Mouse (Mus musculus) CH12.LX (cell line): ENCODE data around the gene Fgfr2. TPM values are rescaled to one million over a fixed set of nuclear protein-coding genes. Genes with fewer than 3 reads are reported as not detected.

Source experiments
- DNase-seq: peaks from one replicate; pipeline ENCODE4 v3.0.0-alpha.2; 2013; ENCODE audit errors: extremely low read depth
- H3K27ac ChIP-seq: 2 replicates; pipeline ENCODE4 v1.5.1; 2012; ENCODE audit warnings: low read depth, mild to moderate bottlenecking, control low read depth, moderate library complexity; ENCODE audit not compliant: insufficient read depth
- H3K27me3 ChIP-seq: replicated peaks from 2 replicates; pipeline ENCODE3; 2012; ENCODE audit warnings: inconsistent platforms
- H3K36me3 ChIP-seq, 2 experiments: replicated peaks in 1 of 2; 2 replicates each; pipeline versions ENCODE3 to v1.6.1; 2012; ENCODE audit warnings: inconsistent platforms in 1 of 2, low read length in 1 of 2, mild to moderate bottlenecking in 1 of 2, mixed read lengths in 1 of 2, moderate library complexity in 1 of 2; ENCODE audit not compliant: control insufficient read depth in 1 of 2, insufficient read depth in 1 of 2
- H3K4me1 ChIP-seq, 2 experiments: 2 replicates each; pipeline ENCODE4 v1.6.1; 2012; ENCODE audit warnings: inconsistent platforms in 1 of 2, moderate library complexity in 1 of 2; ENCODE audit not compliant: insufficient read depth in 2 of 2, control insufficient read depth in 1 of 2
- H3K4me2 ChIP-seq: 2 replicates; pipeline ENCODE4 v1.6.1; 2012; ENCODE audit warnings: low read depth, mild to moderate bottlenecking, control low read depth; ENCODE audit not compliant: poor library complexity, insufficient read depth, severe bottlenecking
- H3K4me3 ChIP-seq, 3 experiments: fragments of 150-350 bp in 1 of 3; sonication (generic) in 1 of 3; replicated peaks in 1 of 3; 2 replicates each; pipeline versions ENCODE3 to v1.5.1; 2011 to 2012; ENCODE audit warnings: low read depth in 2 of 3, low read length in 2 of 3, mild to moderate bottlenecking in 2 of 3, moderate library complexity in 2 of 3, control low read depth in 1 of 3, improper control_type of control experiment in 1 of 3, inconsistent platforms in 1 of 3, mixed read lengths in 1 of 3; ENCODE audit not compliant: poor library complexity in 1 of 3
- H3K79me2 ChIP-seq: replicated peaks from 2 replicates; pipeline ENCODE4 v1.6.1; 2012; ENCODE audit warnings: mild to moderate bottlenecking, moderate library complexity; ENCODE audit not compliant: control insufficient read depth, poor library complexity, insufficient read depth, severe bottlenecking; ENCODE audit errors: extremely low read depth
- H3K9ac ChIP-seq: 2 replicates; pipeline ENCODE4 v1.6.1; 2012; ENCODE audit warnings: low read depth, mild to moderate bottlenecking, control low read depth, moderate library complexity; ENCODE audit not compliant: insufficient read depth
- H3K9me3 ChIP-seq: replicated peaks from 2 replicates; pipeline ENCODE3; 2012; ENCODE audit warnings: low read length, inconsistent platforms, mixed read lengths
- CTCF ChIP-seq, 2 experiments: IDR thresholded peaks in 1 of 2; conservative IDR thresholded peaks in 1 of 2; 2 replicates each; pipeline ENCODE4 v1.5.1; 2011 to 2012; ENCODE audit warnings: low read depth in 2 of 2, low read length in 2 of 2, improper control_type of control experiment in 1 of 2, inconsistent platforms in 1 of 2, mild to moderate bottlenecking in 1 of 2, moderate library complexity in 1 of 2
- ELF1 ChIP-seq: IDR thresholded peaks from 2 replicates; pipeline ENCODE4 v1.6.1; 2014; ENCODE audit warnings: low read depth, mild to moderate bottlenecking, inconsistent platforms, low read length, improper control_type of control experiment
- ETS1 ChIP-seq: conservative IDR thresholded peaks from 2 replicates; pipeline ENCODE4 v1.6.1; 2012; ENCODE audit warnings: low read depth, mild to moderate bottlenecking, inconsistent platforms, low read length, improper control_type of control experiment, moderate library complexity
- GABPA ChIP-seq: IDR thresholded peaks from 2 replicates; pipeline ENCODE4 v1.6.1; 2012; ENCODE audit warnings: low read depth, low read length, improper control_type of control experiment, inconsistent platforms; ENCODE audit not compliant: insufficient replicate concordance
- HCFC1 ChIP-seq: IDR thresholded peaks from 2 replicates; pipeline ENCODE4 v1.6.1; 2012; ENCODE audit warnings: low read depth, mild to moderate bottlenecking, inconsistent platforms, low read length, improper control_type of control experiment
- IRF4 ChIP-seq: IDR thresholded peaks from 2 replicates; pipeline ENCODE4 v1.6.1; 2014; ENCODE audit warnings: low read depth, mild to moderate bottlenecking, inconsistent platforms, low read length, improper control_type of control experiment
- KAT2A ChIP-seq: IDR thresholded peaks from 2 replicates; pipeline ENCODE4 v1.6.1; 2012; ENCODE audit warnings: low read length, improper control_type of control experiment, inconsistent platforms; ENCODE audit not compliant: insufficient replicate concordance
- MAFK ChIP-seq: IDR thresholded peaks from 2 replicates; pipeline ENCODE4 v1.6.1; 2011; ENCODE audit warnings: low read length, improper control_type of control experiment; ENCODE audit not compliant: insufficient replicate concordance
- MAX ChIP-seq: IDR thresholded peaks from 2 replicates; pipeline ENCODE4 v1.6.1; 2011; ENCODE audit warnings: low read length, improper control_type of control experiment
- MAZ ChIP-seq: IDR thresholded peaks from 2 replicates; pipeline ENCODE4 v1.6.1; 2012; ENCODE audit warnings: low read depth, mild to moderate bottlenecking, inconsistent platforms, low read length, improper control_type of control experiment, moderate library complexity
- MEF2A ChIP-seq: IDR thresholded peaks from 2 replicates; pipeline ENCODE4 v1.6.1; 2014; ENCODE audit warnings: low read depth, mild to moderate bottlenecking, inconsistent platforms, low read length, improper control_type of control experiment, borderline replicate concordance
- MYC ChIP-seq: IDR thresholded peaks from 2 replicates; pipeline ENCODE4 v1.6.1; 2011; ENCODE audit warnings: low read depth, mild to moderate bottlenecking, improper control_type of control experiment, low read length
- NRF1 ChIP-seq: IDR thresholded peaks from 2 replicates; pipeline ENCODE4 v1.6.1; 2014; ENCODE audit warnings: low read depth, mild to moderate bottlenecking, inconsistent platforms, low read length, improper control_type of control experiment, moderate library complexity
- POLR2A ChIP-seq: IDR thresholded peaks from 2 replicates; pipeline ENCODE4 v1.6.1; 2011; ENCODE audit warnings: low read depth, mild to moderate bottlenecking, improper control_type of control experiment, low read length
- POLR2AphosphoS2 ChIP-seq: IDR thresholded peaks from 2 replicates; pipeline ENCODE4 v1.6.1; 2011; ENCODE audit warnings: low read depth, low read length, improper control_type of control experiment
- RAD21 ChIP-seq: IDR thresholded peaks from 2 replicates; pipeline ENCODE4 v1.6.1; 2011; ENCODE audit warnings: low read depth, mild to moderate bottlenecking, low read length, improper control_type of control experiment, moderate library complexity
- SMC3 ChIP-seq: IDR thresholded peaks from 2 replicates; pipeline ENCODE4 v1.6.1; 2011; ENCODE audit warnings: low read depth, low read length, improper control_type of control experiment
- TBP ChIP-seq: conservative IDR thresholded peaks from 2 replicates; pipeline ENCODE4 v1.6.1; 2011; ENCODE audit warnings: low read depth, low read length, improper control_type of control experiment
- UBTF ChIP-seq: IDR thresholded peaks from 2 replicates; pipeline ENCODE4 v1.6.1; 2012; ENCODE audit warnings: low read depth, mild to moderate bottlenecking, inconsistent platforms, low read length, improper control_type of control experiment, moderate library complexity
- ZKSCAN1 ChIP-seq: IDR thresholded peaks from 2 replicates; pipeline ENCODE4 v1.6.1; 2012; ENCODE audit warnings: low read depth, inconsistent platforms, low read length, improper control_type of control experiment, borderline replicate concordance
- dilution Hi-C: fragments of 300-500 bp; cut with MboI; formaldehyde crosslinking; loops from 2 replicates; pipeline ENCODE4 v1.14.3; 2020; ENCODE audit warnings: low sequenced_read_pairs; ENCODE audit not compliant: extremely low pct_unique_long_range_greater_than_20kb, extremely low pct_ligation_motif_present
- in situ Hi-C: fragments of 300-500 bp; cut with MboI; formaldehyde crosslinking; loops from 3 replicates; pipeline ENCODE4 v1.14.3; 2019; ENCODE audit warnings: low sequenced_read_pairs, low pct_ligation_motif_present, low pct_unique_long_range_greater_than_20kb, mixed read lengths
- polyA plus RNA-seq: library from polyadenylated mRNA; unstranded; fragments of >175 nt; gene quantifications from 2 replicates; pipeline ENCODE4 v1.2.1, GENCODE M21; 2012; ENCODE audit warnings: low read depth; ENCODE audit not compliant: insufficient read length
- total RNA-seq, 2 experiments: library from RNA; depleted of rRNA; stranded (reverse); fragments of 300-350 nt in 1 of 2; fragments of >200 nt in 1 of 2; gene quantifications; 2 replicates each; pipeline ENCODE4 v1.2.3; 2012 to 2014

The Fgfr2 gene
- total and polyA plus RNA-seq, 3 experiments: not detected

- in situ Hi-C loops (no loop called here), dilution Hi-C loops (no loop called here)
- H3K27me3 ChIP-seq: peaks cover 53% of the 10 kb centered on the region
- H3K79me2 ChIP-seq: no peaks in the 10 kb centered on the region
- no peak overlapping the region for H3K9ac ChIP-seq
- H3K4me3 ChIP-seq: no peak overlapping the region
- no peak overlapping the region for H3K27ac ChIP-seq
- H3K36me3 ChIP-seq: no peaks in the 10 kb centered on the region
- no peaks in the 10 kb centered on the region for H3K4me1 ChIP-seq
- H3K4me2 ChIP-seq: no peak overlapping the region
- TF ChIP-seq MAX (no peak), POLR2AphosphoS2 (no peak), TBP (no peak), UBTF (no peak), CTCF (conservative IDR thresholded peaks at IDR 0.05 in 1 of 2, IDR thresholded peaks at IDR 0.05 in 1 of 2; ENCODE audit: low read depth in 2 of 2, low read length in 2 of 2) (no peak), HCFC1 (no peak), MYC (no peak), IRF4 (no peak), GABPA (no peak), MEF2A (no peak), KAT2A (no peak), ZKSCAN1 (no peak), ETS1 (no peak), MAZ (no peak), POLR2A (no peak), MAFK (no peak)
- H3K9me3 ChIP-seq: peaks cover 4% of the 10 kb centered on the region
- DNase-seq: no peak
Measured at GRCm38 (mm10) chr7:130932921-130933320, 2190.2 kb downstream of the Fgfr2 start.

- Histone ChIP-seq H3K9ac (no peak overlapping the region), H3K36me3 (no peaks in the 10 kb centered on the region), H3K4me2 (no peak overlapping the region), H3K9me3 (peaks cover 4% of the 10 kb centered on the region), H3K27ac (no peak overlapping the region), H3K79me2 (no peaks in the 10 kb centered on the region)
- in situ Hi-C loops: no loop called here
- dilution Hi-C loops: no loop called here
- peak; percentile 6 for DNase-seq
- TF ChIP-seq NRF1 (no peak), ELF1 (no peak), CTCF (conservative IDR thresholded peaks at IDR 0.05 in 1 of 2, IDR thresholded peaks at IDR 0.05 in 1 of 2; ENCODE audit: low read depth in 2 of 2, low read length in 2 of 2) (peak; percentile 18 to 59; a peak in 2 of 4 replicates), SMC3 (peak; percentile 31), RAD21 (peak; percentile 17; the same call in 1 of the 2 replicates), IRF4 (no peak), MAZ (no peak)
- TF ChIP-seq, all 38 proteins: peak for 3
- H3K4me3 ChIP-seq: no peak overlapping the region
- H3K4me1 ChIP-seq: no peaks in the 10 kb centered on the region
- peaks cover 43% of the 10 kb centered on the region for H3K27me3 ChIP-seq
Measured at GRCm38 (mm10) chr7:130930401-130930800, 2192.7 kb downstream of the Fgfr2 start.
